Mouse (Mus musculus) common myeloid progenitor, adult 5-6 weeks (primary cell): ENCODE data around the gene Egfr. TPM values are rescaled to one million over a fixed set of nuclear protein-coding genes. Genes with fewer than 3 reads are reported as not detected.

Experiments
- ATAC-seq: replicated peaks from 2 replicates; pipeline ENCODE4 v1.8.0; 2016; ENCODE audit warnings: low read depth, mild to moderate bottlenecking, moderate TSS enrichment, inconsistent platforms; ENCODE audit not compliant: poor library complexity, severe bottlenecking
- total RNA-seq: library from RNA; stranded (forward); fragments of 200-1000, 187-1606 nt; gene quantifications from 2 replicates; pipeline ENCODE4 v1.2.3, GENCODE M21; 2017

Gene Egfr
- total RNA-seq, 1 experiment from 2014 or later: not detected

- no peak for ATAC-seq
These were observed 129.9 kb downstream of the Egfr start for GRCm38 (mm10) chr11:16881932-16882331.

DNA sequence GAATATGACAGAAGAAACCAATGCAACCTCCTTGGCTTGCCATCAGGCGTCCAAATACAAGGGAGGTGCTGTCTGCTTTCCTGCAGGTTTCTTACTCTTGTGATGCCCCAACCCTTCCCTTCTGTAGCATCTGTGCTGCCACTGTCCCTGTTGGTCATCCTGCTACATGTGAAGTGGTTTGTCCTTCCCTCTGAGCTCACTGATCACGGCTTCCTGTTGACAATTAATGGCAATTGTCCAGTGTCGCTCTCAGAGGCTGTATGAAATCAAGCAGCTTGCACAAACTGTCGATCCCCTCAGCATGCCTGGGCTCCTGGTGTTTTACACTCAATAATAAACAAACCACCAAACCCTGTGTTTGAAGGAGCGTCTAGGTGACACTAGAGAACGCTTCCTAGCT lies 134.1 kb downstream of the Egfr start:
- no peak for ATAC-seq

GRCm38 (mm10) chr11:16888086-16888485 lies 136.1 kb downstream of the Egfr start:
- no peak for ATAC-seq

DNA sequence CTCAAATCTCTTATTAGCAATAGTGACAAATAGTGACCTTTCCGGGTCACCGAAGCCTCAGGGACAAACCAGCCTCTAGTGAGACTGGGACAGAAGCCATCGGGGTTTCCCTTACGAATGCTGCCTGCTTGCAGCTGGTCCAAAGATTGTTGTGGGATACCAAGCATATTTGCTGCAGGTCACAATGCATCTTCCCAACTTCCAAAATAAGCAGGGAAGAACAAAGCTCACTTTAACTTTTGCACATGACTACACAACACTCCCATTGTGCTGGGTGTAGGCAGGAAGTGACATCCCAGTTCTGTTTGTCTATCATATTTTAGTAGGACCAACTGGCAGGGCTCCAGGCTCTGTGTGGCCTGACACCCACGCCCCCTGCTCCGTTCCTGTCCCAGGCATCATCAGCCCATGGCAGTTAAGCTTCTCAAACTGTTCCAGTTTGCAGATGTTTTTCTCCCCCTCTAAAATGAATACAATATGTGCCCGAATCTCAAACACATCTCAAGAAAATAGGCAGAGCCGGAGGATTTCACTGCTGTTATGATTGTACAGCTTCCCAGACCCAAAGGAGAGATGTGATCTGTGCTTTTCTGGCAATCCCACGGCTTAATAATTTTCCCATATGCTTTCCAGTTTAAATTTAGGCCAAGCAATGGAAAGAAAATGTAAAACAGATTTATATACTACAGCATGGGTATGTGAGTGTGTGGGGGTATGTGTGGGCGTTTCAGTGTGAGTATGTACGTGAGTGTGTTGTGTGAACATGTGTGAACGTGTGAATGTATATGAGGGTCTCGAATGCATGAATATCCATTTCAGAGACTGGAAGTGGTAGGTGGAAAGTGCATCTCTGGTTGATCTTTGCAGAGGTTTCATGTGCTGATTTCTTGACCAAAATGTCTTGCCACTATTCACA lies 143.7 kb downstream of the Egfr start:
- no peak for ATAC-seq

GRCm38 (mm10) chr11:16897681-16898080 lies 145.7 kb downstream of the Egfr start:
- ATAC-seq: no peak

GRCm38 (mm10) chr11:16900182-16900581 lies 148.2 kb downstream of the Egfr start:
- ATAC-seq: no peak

GRCm38 (mm10) chr11:16900653-16901416 lies 148.8 kb downstream of the Egfr start:
- no peak for ATAC-seq

DNA sequence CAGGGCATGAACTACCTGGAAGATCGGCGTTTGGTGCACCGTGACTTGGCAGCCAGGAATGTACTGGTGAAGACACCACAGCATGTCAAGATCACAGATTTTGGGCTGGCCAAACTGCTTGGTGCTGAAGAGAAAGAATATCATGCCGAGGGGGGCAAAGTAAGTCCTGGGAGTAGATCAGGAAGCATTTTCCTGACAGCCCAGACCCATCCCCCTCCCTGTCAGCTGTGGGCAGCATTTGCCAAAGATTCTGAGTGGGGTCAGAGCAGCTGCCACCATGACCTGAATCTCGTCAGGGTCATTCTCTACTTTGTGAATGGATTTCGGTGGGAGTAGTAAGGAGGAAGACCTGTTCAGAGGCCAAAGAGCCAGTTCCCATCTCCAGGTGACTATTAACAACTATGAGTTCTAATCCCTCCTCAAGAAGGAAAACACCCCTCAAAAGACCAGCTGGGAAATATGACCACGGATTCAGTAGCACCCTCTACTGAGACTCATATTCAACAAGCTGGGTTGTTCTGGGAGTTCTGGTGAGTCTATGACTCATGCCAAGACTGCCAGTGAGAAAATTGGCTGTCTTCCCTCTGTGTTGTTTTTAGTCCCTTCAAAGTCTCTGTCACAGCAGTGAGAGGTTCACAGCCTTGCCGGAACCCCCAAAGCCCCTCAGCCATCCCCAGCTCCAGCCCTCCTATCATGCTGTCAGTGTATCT lies 152.5 kb downstream of the Egfr start:
- no peak for ATAC-seq

- ATAC-seq: no peak
These were observed 153.0 kb downstream of the Egfr start for GRCm38 (mm10) chr11:16905012-16905332.

GRCm38 (mm10) chr11:16906530-16906929 lies 154.5 kb downstream of the Egfr start:
- ATAC-seq: no peak

DNA sequence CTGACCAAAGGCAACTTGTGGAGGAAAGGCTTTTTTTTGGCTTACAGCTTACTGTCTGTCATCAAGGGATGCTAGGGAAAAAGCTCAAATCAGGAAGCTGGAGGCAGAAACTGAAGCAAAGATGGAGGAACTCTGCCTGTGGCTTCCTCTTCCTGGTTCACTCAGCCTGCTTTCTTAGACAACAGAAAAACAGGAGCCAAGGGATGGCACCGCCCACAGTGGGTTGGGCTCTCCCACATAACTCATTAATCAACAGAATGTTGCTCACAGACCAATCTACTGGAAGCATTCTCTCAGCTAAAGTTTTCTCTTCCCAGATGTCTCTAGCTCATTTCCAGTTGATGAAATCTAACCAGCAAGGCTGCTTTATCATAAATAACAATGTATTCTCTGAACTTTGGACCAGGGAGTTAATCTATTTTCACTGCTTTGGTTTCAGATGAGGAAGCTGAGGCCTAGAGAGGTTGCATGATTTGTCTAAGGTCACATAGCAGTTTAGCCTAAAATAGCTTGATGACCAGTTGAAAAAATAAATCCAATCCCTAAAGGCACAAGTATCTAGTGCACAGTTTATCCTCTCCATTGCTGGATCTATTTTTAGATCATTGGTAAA lies 155.6 kb downstream of the Egfr start:
- no peak for ATAC-seq

- ATAC-seq: no peak
These were observed 162.8 kb downstream of the Egfr start for GRCm38 (mm10) chr11:16914756-16915155.

GRCm38 (mm10) chr11:16915850-16916249 lies 163.8 kb downstream of the Egfr start:
- no peak for ATAC-seq

DNA sequence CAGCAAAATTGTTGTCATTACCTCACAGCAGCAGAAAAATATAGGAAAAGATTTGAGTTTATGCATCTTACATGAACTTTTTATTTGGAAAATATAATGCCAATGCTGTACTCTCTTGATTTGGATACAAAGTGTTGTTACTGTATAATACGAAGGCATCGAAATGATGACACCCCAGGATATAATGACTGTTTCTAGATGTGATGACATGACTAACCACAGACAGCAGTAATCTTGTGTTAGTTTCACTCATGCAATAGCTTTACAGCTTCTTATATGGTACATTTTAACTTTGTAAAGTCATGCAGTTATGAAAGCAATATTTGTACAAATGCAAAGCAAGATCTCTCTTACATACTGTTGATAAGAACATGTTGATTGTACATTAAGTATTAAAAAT lies 165.5 kb downstream of the Egfr start:
- no peak for ATAC-seq

- ATAC-seq: peak; percentile 99
These were observed 180.2 kb downstream of the Egfr start for GRCm38 (mm10) chr11:16932159-16932558.

GRCm38 (mm10) chr11:16935577-16936236 lies 183.7 kb downstream of the Egfr start:
- no peak for ATAC-seq

GRCm38 (mm10) chr11:16941103-16941793 lies 189.2 kb downstream of the Egfr start:
- ATAC-seq: peak; percentile 65

DNA sequence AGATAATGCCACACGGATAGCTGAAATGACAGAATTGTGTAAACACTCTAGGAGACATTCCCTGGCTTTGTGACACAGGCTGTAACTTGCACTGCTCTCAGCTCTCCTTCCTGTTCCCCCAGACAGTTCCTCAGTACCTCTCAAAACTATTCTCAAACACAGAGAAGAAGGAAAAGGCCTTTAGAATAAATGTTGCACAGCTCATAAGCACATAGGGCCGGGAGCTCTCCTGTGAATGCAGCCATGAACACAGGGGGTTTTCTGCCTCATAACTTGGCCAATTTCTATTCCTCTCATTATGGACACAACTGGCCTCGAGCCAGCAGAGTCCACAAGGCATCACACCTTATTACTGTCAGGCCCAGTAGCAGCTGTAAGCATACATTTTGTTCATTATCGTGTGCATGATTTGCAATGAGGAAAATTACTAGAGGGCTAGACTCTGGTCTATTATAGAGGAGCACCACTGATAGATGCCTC lies 190.0 kb downstream of the Egfr start:
- ATAC-seq: no peak

- no peak for ATAC-seq
These were observed 191.0 kb downstream of the Egfr start for GRCm38 (mm10) chr11:16943016-16943415.
